Mouse (Mus musculus) midbrain, embryonic 16.5 days (tissue): ENCODE measurements around the gene Prlr. TPM values are rescaled to one million over a fixed set of nuclear protein-coding genes. Genes with fewer than 3 reads are reported as not detected.

Experiments used
- ATAC-seq: fragments of 200-750 bp; cut with Nextera tagmentation; 2 replicates; pipeline ENCODE4 v1.8.0; 2017; ENCODE audit warnings: moderate TSS enrichment
- H3K27ac ChIP-seq: fragments of 300-500 bp; sonication (generic); 2 replicates; pipeline ENCODE4 v1.5.1; 2014; ENCODE audit warnings: mild to moderate bottlenecking, low read length, mixed read lengths
- H3K27me3 ChIP-seq: fragments of 300-500 bp; sonication (generic); 2 replicates; pipeline ENCODE4 v1.6.1; 2014; ENCODE audit warnings: low read depth, low read length, mixed read lengths; ENCODE audit not compliant: control insufficient read depth, insufficient read depth
- H3K36me3 ChIP-seq: fragments of 300-500 bp; sonication (generic); 2 replicates; pipeline ENCODE4 v1.6.1; 2014; ENCODE audit warnings: mild to moderate bottlenecking, low read length, moderate library complexity, mixed read lengths; ENCODE audit not compliant: control insufficient read depth, insufficient read depth
- H3K4me1 ChIP-seq: fragments of 300-500 bp; sonication (generic); 2 replicates; pipeline ENCODE4 v1.6.1; 2014; ENCODE audit warnings: mild to moderate bottlenecking, low read length, mixed read lengths; ENCODE audit not compliant: control insufficient read depth, insufficient read depth
- H3K4me2 ChIP-seq: fragments of 300-500 bp; sonication (generic); 2 replicates; pipeline ENCODE4 v1.6.1; 2014; ENCODE audit warnings: mild to moderate bottlenecking, low read length, mixed read lengths
- H3K4me3 ChIP-seq: fragments of 300-500 bp; sonication (generic); 2 replicates; pipeline ENCODE4 v1.5.1; 2014; ENCODE audit warnings: low read depth, mild to moderate bottlenecking, low read length, moderate library complexity, mixed read lengths
- H3K9ac ChIP-seq: fragments of 300-500 bp; sonication (generic); 2 replicates; pipeline ENCODE4 v1.6.1; 2014; ENCODE audit warnings: low read depth, low read length, mixed read lengths
- H3K9me3 ChIP-seq: fragments of 300-500 bp; sonication (generic); replicated peaks from 2 replicates; pipeline ENCODE4 v1.6.1; 2014; ENCODE audit warnings: mild to moderate bottlenecking, low read length, mixed read lengths; ENCODE audit not compliant: control insufficient read depth, poor library complexity, severe bottlenecking
- WGBS: fragments of 180-500 bp; shearing (Covaris S2); extraction: QIAGEN DNeasy Blood & Tissue Kit; methylation state at CpG from one replicate; pipeline ENCODE4 v1.1.7; 2014; 5-methylcytosine and 5-hydroxymethylcytosine counted together
- polyA plus RNA-seq: library from polyadenylated mRNA; unstranded; fragments of >200 nt; fragmentation: Nextera tagmentation; extraction: Ambion mirVana; gene quantifications from 2 replicates; pipeline ENCODE4 v1.2.1, GENCODE M21; 2015

Gene Prlr
- polyA plus RNA-seq, 1 experiment from 2014 or later: 3.4 TPM

DNA sequence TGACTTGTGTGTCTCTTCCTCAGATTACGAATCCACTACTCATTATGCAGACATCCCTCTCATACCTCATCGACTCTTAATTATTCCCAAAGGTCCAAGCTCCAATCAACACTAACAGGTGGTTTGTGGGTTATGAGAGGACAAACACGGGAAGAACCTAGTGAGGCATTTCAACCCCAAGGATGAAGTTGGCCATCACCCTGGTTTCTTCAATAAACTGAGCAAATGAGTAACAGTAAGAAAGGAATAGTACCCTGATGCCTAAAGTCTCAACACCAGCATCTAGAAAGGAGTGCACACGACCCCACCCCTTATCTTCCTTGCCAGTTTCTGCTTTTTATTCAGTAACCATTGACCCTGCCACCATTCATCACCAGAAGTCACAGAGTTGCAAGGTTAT, 100.4 kb downstream of the Prlr start:
- Histone ChIP-seq H3K9me3 (no peaks in the 10 kb centered on the region), H3K9ac (no peak overlapping the region), H3K27ac (no peak overlapping the region), H3K36me3 (no peaks in the 10 kb centered on the region), H3K4me1 (no peaks in the 10 kb centered on the region), H3K4me2 (no peak overlapping the region), H3K4me3 (no peak overlapping the region), H3K27me3 (no peaks in the 10 kb centered on the region)
- ATAC-seq: no peak
- WGBS: 79% methylated on average over 4 of the region's 4 CpGs

DNA sequence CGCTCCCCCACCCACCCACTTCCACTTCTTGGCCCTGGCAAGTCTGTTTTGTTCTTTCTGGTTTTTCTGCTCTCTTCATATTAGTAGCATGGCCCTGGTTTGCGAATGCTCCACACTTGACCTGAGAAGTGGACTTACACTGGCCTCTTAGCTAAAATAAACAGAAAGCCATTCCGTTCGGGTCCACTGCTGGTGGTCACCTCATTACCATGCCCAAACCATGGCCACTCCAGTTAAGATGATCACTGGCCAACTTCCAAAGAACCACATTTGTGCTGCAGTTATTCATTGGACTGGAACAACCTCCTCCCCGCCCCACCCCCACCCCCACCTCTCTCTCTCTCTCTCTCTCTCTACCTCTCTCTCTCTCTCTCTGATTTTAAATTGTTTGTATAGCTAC, 104.5 kb downstream of the Prlr start:
- no peaks in the 10 kb centered on the region for H3K4me1 ChIP-seq

DNA sequence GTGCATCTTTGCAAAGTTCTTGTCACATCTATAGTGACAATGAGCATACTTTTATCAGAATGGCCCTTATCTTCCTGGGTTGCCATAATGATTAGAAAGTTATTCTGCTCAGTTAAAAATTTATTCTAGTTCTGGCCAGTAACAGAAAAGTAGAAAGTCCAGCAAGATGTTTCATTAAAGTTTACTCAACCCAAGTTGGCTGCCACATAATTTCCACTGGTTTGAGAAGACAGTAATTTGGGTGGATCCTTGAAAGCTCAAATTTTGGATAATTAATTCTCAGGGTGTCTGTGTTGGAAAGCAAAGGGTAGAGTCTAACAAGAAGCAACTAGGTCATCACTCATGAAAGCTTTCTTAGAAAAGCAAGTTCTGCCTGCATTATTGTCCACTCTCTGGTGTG, 106.6 kb downstream of the Prlr start:
- H3K9ac ChIP-seq: no peak overlapping the region
- no peak overlapping the region for H3K4me3 ChIP-seq
- no peak for ATAC-seq
- no peaks in the 10 kb centered on the region for H3K4me1 ChIP-seq
- H3K4me2 ChIP-seq: no peak overlapping the region
- no peak overlapping the region for H3K27ac ChIP-seq
- H3K9me3 ChIP-seq: no peaks in the 10 kb centered on the region
- no peaks in the 10 kb centered on the region for H3K36me3 ChIP-seq
- H3K27me3 ChIP-seq: no peaks in the 10 kb centered on the region

More for the DNA sequence above, 104.5 kb downstream of the Prlr start:
- Histone ChIP-seq H3K27ac (no peak overlapping the region), H3K9ac (no peak overlapping the region), H3K4me2 (no peak overlapping the region), H3K27me3 (no peaks in the 10 kb centered on the region), H3K36me3 (no peaks in the 10 kb centered on the region), H3K4me3 (no peak overlapping the region), H3K9me3 (no peaks in the 10 kb centered on the region)
- WGBS: 78% methylated on average over 5 of the region's 5 CpGs
- no peak for ATAC-seq

DNA sequence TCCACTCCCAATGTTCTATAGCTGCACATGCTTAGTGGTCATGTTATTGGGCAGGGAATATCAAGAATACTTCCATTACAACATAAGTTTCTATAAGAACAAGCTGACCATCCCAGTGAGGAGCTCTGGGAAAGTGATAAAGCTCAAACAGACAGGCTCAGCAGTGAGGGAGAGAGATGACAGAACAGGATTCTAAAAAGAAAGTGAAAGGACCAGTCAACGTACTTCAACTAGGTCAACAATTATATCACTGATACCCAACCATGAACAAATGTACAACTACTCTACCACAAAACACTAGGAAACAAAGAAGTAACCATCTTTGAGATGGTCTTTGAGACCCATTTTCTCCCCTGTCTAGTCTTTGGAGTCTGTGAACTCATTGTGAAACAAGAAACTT, 119.5 kb downstream of the Prlr start:
- no peak overlapping the region for H3K27ac ChIP-seq
- H3K4me2 ChIP-seq: no peak overlapping the region
- no peaks in the 10 kb centered on the region for H3K4me1 ChIP-seq
- 79% methylated on average over 1 of the region's 1 CpGs for WGBS
- H3K4me3 ChIP-seq: no peak overlapping the region
- H3K9me3 ChIP-seq: no peaks in the 10 kb centered on the region
- no peak overlapping the region for H3K9ac ChIP-seq
- no peaks in the 10 kb centered on the region for H3K36me3 ChIP-seq
- ATAC-seq: no peak
- no peaks in the 10 kb centered on the region for H3K27me3 ChIP-seq

DNA sequence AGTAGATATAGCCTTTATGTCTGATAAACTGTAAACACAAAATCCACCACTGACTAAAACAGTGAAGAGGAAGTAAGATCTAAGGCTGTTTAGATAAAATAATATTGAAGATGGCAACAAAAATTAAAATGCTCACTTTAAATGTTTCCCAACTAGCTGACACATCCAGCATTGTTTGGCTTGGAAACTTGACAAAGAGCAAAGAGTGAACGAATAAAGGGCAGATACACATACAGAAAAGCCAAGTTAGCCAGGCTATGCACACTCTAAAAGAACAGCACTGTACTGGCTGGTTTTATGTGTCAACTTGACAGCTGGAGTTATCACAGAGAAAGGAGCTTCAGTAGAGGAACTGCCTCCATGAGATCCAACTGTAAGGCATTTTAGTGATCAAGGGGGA, 121.0 kb downstream of the Prlr start:
- Histone ChIP-seq H3K27ac (no peak overlapping the region), H3K9ac (no peak overlapping the region), H3K4me3 (no peak overlapping the region), H3K36me3 (no peaks in the 10 kb centered on the region), H3K4me2 (no peak overlapping the region), H3K4me1 (no peaks in the 10 kb centered on the region), H3K9me3 (no peaks in the 10 kb centered on the region), H3K27me3 (no peaks in the 10 kb centered on the region)
- ATAC-seq: no peak
- 71% methylated on average over 1 of the region's 1 CpGs for WGBS

DNA sequence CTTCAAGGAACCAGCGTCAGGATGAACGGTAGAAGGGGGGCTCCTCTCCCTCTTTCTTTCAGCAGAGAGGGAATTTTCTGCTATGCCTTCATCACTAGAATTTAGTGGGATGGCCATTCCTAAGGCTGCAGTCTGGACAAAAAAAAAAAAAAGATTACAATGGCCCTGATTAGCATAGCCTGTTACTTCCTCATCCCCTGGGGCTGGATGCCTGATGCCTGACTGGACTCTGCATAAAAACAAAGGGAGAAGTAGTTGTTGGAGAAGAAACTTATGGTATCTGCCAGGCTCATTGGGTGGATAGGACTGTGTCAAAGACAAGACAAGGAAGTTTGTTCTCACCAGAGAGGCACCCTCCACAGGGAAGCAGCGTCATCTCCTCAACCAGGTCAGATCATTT, 122.4 kb downstream of the Prlr start:
- no peak overlapping the region for H3K4me3 ChIP-seq
- no peak overlapping the region for H3K9ac ChIP-seq
- H3K9me3 ChIP-seq: no peaks in the 10 kb centered on the region
- no peak for ATAC-seq
- H3K36me3 ChIP-seq: no peaks in the 10 kb centered on the region
- no peak overlapping the region for H3K27ac ChIP-seq
- 70% methylated on average over 3 of the region's 3 CpGs for WGBS
- H3K27me3 ChIP-seq: no peaks in the 10 kb centered on the region
- no peak overlapping the region for H3K4me2 ChIP-seq
- H3K4me1 ChIP-seq: no peaks in the 10 kb centered on the region

DNA sequence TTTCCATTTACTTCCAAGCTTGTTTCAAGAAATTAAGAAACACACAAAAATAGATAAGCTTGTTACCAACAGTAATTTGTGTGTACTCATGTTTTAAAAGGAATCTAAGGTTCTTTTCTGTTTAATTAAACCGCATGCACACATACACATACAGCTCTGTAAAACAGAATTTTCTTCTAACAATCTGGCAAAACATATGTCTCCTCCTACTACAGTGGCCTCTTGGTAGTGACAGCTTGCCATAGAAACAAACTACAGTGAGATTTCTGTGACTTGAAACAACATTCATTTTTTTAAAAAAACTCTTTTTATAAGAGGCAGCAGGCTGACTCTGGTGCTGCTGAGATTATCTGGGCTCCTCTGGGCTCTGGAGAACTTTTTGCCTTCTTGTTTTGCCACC, 129.4 kb downstream of the Prlr start:
- no peak overlapping the region for H3K4me2 ChIP-seq
- no peak overlapping the region for H3K27ac ChIP-seq
- no peak overlapping the region for H3K4me3 ChIP-seq
- H3K9ac ChIP-seq: no peak overlapping the region
- ATAC-seq: no peak
- 98% methylated on average over 1 of the region's 1 CpGs for WGBS
- H3K27me3 ChIP-seq: no peaks in the 10 kb centered on the region
- H3K4me1 ChIP-seq: no peaks in the 10 kb centered on the region
- no peaks in the 10 kb centered on the region for H3K9me3 ChIP-seq
- H3K36me3 ChIP-seq: no peaks in the 10 kb centered on the region

DNA sequence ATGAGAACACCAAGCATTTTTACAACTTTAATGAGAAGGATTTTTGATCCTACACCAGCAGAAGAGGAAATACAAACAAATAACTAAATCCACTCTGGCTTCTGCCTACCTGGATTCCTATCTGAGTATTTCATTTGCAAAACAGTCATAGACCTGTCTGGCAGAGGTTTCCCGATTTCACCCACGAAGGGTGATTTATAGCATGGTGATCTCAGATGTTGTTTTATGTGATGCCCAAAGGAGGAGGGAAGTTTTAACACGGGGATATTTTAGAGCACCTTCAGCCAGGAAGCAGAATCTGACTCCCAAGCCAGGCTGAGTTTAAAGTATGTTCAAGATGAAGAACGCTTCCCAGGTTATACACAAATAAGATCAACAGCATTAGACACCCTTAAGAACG, 134.8 kb downstream of the Prlr start:
- H3K36me3 ChIP-seq: no peaks in the 10 kb centered on the region
- H3K4me3 ChIP-seq: no peak overlapping the region
- no peaks in the 10 kb centered on the region for H3K9me3 ChIP-seq
- no peaks in the 10 kb centered on the region for H3K27me3 ChIP-seq
- no peaks in the 10 kb centered on the region for H3K4me1 ChIP-seq
- WGBS: 88% methylated on average over 5 of the region's 5 CpGs
- ATAC-seq: no peak
- H3K9ac ChIP-seq: no peak overlapping the region
- H3K27ac ChIP-seq: no peak overlapping the region
- no peak overlapping the region for H3K4me2 ChIP-seq

DNA sequence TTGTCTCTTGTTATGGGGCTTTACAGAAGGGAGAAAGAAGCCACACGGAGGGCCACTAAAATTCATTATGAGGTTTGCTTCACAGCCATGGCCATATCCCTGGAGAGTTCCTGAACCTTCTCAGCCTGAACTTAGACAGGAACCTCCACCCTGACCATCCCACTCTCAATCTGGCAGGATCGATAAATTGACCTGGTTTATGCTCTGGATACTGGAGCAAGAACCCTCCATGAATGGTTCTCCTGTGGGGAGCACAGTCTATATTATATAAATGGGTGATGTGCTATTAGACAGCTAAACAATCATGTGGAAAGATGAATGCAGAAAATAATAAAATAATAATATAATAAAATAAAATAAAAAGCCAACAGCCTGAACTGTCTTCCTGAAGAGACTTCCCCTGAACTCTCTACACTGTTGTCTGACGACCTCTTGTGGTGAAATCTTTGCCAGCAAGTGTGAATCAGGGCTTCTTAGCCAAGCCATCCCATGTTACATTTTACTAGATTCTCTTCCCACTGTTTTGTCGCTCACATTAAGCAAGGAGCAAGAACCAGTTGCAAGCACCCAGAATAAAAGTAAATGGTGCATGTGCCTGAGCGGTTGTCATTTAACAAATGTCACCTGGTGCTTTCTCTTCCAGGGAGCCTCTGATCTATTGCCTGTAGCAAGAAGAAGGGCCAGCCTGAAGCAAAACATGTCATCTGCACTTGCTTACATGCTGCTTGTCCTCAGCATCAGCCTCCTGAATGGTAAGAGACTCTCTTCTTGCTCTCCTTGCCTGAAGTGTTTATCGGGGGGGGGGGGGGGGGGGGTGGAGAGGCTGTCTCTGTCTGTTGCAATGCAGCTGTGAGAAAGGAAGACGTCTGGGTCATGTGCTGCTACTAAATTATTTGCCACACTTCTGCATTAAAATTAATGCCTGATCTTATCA, 136.8 kb downstream of the Prlr start:
- Histone ChIP-seq H3K36me3 (no peaks in the 10 kb centered on the region), H3K4me2 (no peak overlapping the region), H3K9ac (no peak overlapping the region), H3K9me3 (no peaks in the 10 kb centered on the region), H3K4me3 (no peak overlapping the region), H3K4me1 (no peaks in the 10 kb centered on the region), H3K27ac (no peak overlapping the region), H3K27me3 (no peaks in the 10 kb centered on the region)
- WGBS: 50% methylated on average over 6 of the region's 7 CpGs
- ATAC-seq: peak; percentile 82
